Mouse (Mus musculus) kidney, postnatal 10 days (tissue): ENCODE results near the gene Edil3.

Experiments used
- DNase-seq: peaks from one replicate; pipeline ENCODE4 v3.0.0; 2021; ENCODE audit warnings: mixed read lengths

Edil3 gene

GRCm38 (mm10) chr13:88821440-88822331 lies at the start of gene Edil3:
Edil3 (plus strand) TSS chr13:88821472.
- peak; percentile 45 for DNase-seq

- no peak for DNase-seq
Observed at GRCm38 (mm10) chr13:88799186-88799585, 22.1 kb upstream of the Edil3 start.

GRCm38 (mm10) chr13:88801006-88801405 lies 20.3 kb upstream of the Edil3 start:
- no peak for DNase-seq

GRCm38 (mm10) chr13:88805838-88806237 lies 15.4 kb upstream of the Edil3 start:
- DNase-seq: peak; percentile 21

- no peak for DNase-seq
Observed at GRCm38 (mm10) chr13:88806269-88806668, 15.0 kb upstream of the Edil3 start.

GRCm38 (mm10) chr13:88810097-88810496 lies 11.2 kb upstream of the Edil3 start:
- DNase-seq: no peak

- no peak for DNase-seq
Observed at GRCm38 (mm10) chr13:88820686-88821308, 475 bp upstream of the Edil3 start.

GRCm38 (mm10) chr13:88822332-88822895 lies 1.1 kb downstream of the Edil3 start:
- no peak for DNase-seq

GRCm38 (mm10) chr13:88822976-88823521 lies 1.8 kb downstream of the Edil3 start:
- no peak for DNase-seq

GRCm38 (mm10) chr13:88823522-88824419 lies 2.5 kb downstream of the Edil3 start:
- peak; percentile 27 for DNase-seq

- no peak for DNase-seq
Observed at GRCm38 (mm10) chr13:88824441-88824840, 3.2 kb downstream of the Edil3 start.

GRCm38 (mm10) chr13:88828362-88828761 lies 7.1 kb downstream of the Edil3 start:
- DNase-seq: no peak

- DNase-seq: no peak
Observed at GRCm38 (mm10) chr13:88833732-88834131, 12.5 kb downstream of the Edil3 start.

GRCm38 (mm10) chr13:88849739-88850138 lies 28.5 kb downstream of the Edil3 start:
- DNase-seq: no peak

GRCm38 (mm10) chr13:88879960-88880359 lies 58.7 kb downstream of the Edil3 start:
- no peak for DNase-seq

GRCm38 (mm10) chr13:88890728-88891127 lies 69.5 kb downstream of the Edil3 start:
- no peak for DNase-seq

- no peak for DNase-seq
Observed at GRCm38 (mm10) chr13:88900046-88900445, 78.8 kb downstream of the Edil3 start.

- no peak for DNase-seq
Observed at GRCm38 (mm10) chr13:88907405-88907804, 86.1 kb downstream of the Edil3 start.

- no peak for DNase-seq
Observed at GRCm38 (mm10) chr13:88908187-88908586, 86.9 kb downstream of the Edil3 start.

GRCm38 (mm10) chr13:88916503-88916902 lies 95.2 kb downstream of the Edil3 start:
- no peak for DNase-seq

- no peak for DNase-seq
Observed at GRCm38 (mm10) chr13:88929626-88930025, 108.4 kb downstream of the Edil3 start.

- no peak for DNase-seq
Observed at GRCm38 (mm10) chr13:88938564-88938963, 117.3 kb downstream of the Edil3 start.
